Mouse (Mus musculus): ENCODE measurements around the gene Sidt2. TPM values are rescaled to one million over a fixed set of nuclear protein-coding genes. Genes with fewer than 3 reads are reported as not detected.

The Sidt2 gene
- 23.8 and 24.6 TPM in 2 replicates for polyA plus RNA-seq (2016; fragmentation: Nextera tagmentation; extraction: Ambion mirVana)

- H3K9me3 ChIP-seq = no peaks in the 10 kb centered on the region
- H3K36me3 ChIP-seq (replicated peaks) = peaks cover 22% of the 10 kb centered on the region
- H3K27ac ChIP-seq = peak within 1 kb of the TSS; percentile 90
- H3K4me1 ChIP-seq = peaks cover 47% of the 10 kb centered on the region
- no peaks in the 10 kb centered on the region for H3K27me3 ChIP-seq (ENCODE audit: poor library complexity, severe bottlenecking)
- peak within 1 kb of the TSS; percentile 71 for H3K4me3 ChIP-seq
- WGBS = under 1% methylated on average over 48 of the region's 48 CpGs
- DNase-seq (ENCODE audit: extremely low spot score, low spot score) = peak; percentile 82
Observed at GRCm38 (mm10) chr9:45955107-45955963, at the start of gene Sidt2. Gene Sidt2 (minus strand): TSS chr9:45955258.

GRCm38 (mm10) chr9:46004529-46004928 lies 49.5 kb upstream of the Sidt2 start:
- Histone ChIP-seq H3K27ac (no peak overlapping the region), H3K4me3 (no peak overlapping the region), H3K9me3 (no peaks in the 10 kb centered on the region), H3K27me3 (ENCODE audit: poor library complexity, severe bottlenecking) (no peaks in the 10 kb centered on the region), H3K4me1 (no peaks in the 10 kb centered on the region), H3K36me3 (replicated peaks) (no peaks in the 10 kb centered on the region)
- DNase-seq (ENCODE audit: extremely low spot score, low spot score) = no peak
- WGBS = 63% methylated on average over 3 of the region's 3 CpGs

DNA sequence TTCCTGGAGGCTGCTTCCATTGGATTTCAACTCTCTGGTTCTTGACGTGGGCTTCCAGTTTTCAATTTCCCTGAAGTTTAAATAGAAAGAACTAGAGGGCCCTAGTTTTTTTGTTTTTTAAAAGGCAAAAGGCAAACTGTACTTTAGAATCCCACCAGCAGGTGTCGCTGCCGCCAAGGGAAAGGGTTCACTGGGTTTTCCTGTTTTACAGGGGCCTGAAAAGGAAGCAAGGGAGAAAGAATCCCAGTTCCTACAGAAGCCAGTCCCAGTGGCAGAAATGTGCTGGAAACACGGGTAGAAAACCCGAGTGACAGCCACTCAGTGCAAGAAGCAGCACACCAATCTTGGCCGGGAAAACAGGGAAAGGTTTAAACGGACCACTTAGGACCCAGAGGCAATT lies 48.7 kb upstream of the Sidt2 start:
- no peaks in the 10 kb centered on the region for H3K9me3 ChIP-seq
- no peak overlapping the region for H3K4me3 ChIP-seq
- H3K27me3 ChIP-seq (ENCODE audit: poor library complexity, severe bottlenecking) = no peaks in the 10 kb centered on the region
- WGBS = 12% methylated on average over 7 of the region's 7 CpGs
- H3K36me3 ChIP-seq (replicated peaks) = no peaks in the 10 kb centered on the region
- no peaks in the 10 kb centered on the region for H3K4me1 ChIP-seq
- no peak overlapping the region for H3K27ac ChIP-seq
- peak; percentile 79 for DNase-seq (ENCODE audit: extremely low spot score, low spot score)

DNA sequence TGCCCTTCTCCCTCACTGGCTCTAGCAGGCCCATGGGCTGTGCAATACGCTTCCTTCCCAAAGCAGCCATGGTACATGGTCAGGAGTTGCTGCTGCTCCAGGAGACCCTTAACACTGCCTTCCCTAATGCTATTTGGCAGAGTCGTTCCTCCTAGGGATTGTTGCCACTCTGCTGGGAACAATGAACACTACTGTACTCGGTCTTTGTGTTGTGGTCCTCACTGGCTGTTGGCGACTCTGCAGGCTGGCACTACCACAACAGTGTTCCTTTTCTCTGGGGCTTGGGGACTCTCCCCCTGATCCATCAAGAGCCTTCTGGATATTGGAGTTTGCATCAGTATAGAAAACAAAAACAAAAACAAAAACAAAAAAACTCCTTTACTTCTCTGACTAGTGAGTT lies 44.0 kb upstream of the Sidt2 start:
- Histone ChIP-seq H3K4me1 (no peaks in the 10 kb centered on the region), H3K9me3 (no peaks in the 10 kb centered on the region), H3K36me3 (replicated peaks) (no peaks in the 10 kb centered on the region), H3K27ac (no peak overlapping the region), H3K4me3 (no peak overlapping the region), H3K27me3 (ENCODE audit: poor library complexity, severe bottlenecking) (no peaks in the 10 kb centered on the region)
- 83% methylated on average over 4 of the region's 4 CpGs for WGBS
- DNase-seq (ENCODE audit: extremely low spot score, low spot score) = no peak

DNA sequence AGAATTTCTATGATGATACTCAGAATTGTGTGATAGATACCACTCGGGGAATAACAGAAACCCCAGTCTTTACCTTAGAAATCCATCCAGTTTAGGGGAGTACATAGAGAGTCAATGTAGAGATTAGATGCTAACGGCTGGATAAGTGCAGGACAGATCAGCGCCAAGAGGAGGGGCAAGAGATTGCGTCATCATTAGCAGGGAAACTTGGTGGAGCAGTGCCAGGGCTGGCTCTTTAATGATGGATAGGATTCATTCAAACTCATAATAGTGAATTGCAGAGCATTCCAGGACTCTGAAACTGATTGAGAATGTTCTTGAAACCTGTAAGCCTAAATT lies 30.1 kb upstream of the Sidt2 start:
- Histone ChIP-seq H3K9me3 (no peaks in the 10 kb centered on the region), H3K27me3 (ENCODE audit: poor library complexity, severe bottlenecking) (no peaks in the 10 kb centered on the region), H3K27ac (peak overlapping the region; percentile 100), H3K4me3 (peak overlapping the region; percentile 96), H3K36me3 (replicated peaks) (peaks cover 18% of the 10 kb centered on the region), H3K4me1 (peaks cover 40% of the 10 kb centered on the region)
- DNase-seq (ENCODE audit: extremely low spot score, low spot score) = no peak
- WGBS = 3% methylated on average over 4 of the region's 4 CpGs

DNA sequence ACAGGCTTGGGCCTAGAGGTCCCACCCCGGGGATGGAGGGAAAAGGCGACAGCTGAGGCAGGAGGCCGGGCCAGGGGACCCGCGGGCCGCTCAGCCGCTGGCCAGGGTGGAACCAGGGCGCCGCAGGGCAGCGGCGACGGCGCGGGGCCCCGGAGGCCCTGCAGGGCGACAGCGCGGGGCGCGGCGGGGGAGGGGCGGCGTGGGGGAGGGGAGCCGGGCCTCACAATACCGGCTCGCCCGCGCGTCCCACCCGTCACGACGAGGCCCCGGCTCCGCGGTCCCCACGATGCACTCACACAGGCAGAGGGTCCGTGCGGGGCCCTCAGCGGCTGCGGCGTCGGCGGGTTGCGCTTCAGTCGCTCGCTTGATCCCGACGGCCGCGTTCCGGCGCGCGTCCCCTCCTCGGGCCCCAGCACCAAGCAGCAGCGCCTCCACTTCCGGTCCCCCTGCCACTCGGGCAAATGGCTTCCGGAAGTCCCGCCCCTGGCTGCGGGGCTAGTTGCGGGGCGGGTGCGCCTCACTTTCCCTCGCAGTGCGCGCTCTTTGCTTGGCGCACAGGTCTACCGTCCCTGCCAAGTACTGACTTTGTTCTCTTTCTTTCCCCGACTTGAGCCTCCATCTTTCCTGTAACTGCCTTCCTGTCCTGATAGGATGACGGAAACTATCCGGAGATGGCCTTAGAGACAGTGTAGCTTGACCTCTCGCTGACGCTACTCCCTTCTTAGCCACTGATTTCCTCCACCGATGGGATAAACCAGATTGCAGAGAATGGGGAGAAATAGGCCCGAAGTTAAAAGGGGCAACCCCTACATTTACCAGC lies 29.6 kb upstream of the Sidt2 start:
- DNase-seq (ENCODE audit: extremely low spot score, low spot score) = peak; percentile 94
- peaks cover 40% of the 10 kb centered on the region for H3K4me1 ChIP-seq
- H3K27me3 ChIP-seq (ENCODE audit: poor library complexity, severe bottlenecking) = no peaks in the 10 kb centered on the region
- H3K27ac ChIP-seq = peak overlapping the region; percentile 100
- peaks cover 18% of the 10 kb centered on the region for H3K36me3 ChIP-seq (replicated peaks)
- under 1% methylated on average over 76 of the region's 76 CpGs for WGBS
- H3K9me3 ChIP-seq = no peaks in the 10 kb centered on the region
- H3K4me3 ChIP-seq = peak overlapping the region; percentile 96

DNA sequence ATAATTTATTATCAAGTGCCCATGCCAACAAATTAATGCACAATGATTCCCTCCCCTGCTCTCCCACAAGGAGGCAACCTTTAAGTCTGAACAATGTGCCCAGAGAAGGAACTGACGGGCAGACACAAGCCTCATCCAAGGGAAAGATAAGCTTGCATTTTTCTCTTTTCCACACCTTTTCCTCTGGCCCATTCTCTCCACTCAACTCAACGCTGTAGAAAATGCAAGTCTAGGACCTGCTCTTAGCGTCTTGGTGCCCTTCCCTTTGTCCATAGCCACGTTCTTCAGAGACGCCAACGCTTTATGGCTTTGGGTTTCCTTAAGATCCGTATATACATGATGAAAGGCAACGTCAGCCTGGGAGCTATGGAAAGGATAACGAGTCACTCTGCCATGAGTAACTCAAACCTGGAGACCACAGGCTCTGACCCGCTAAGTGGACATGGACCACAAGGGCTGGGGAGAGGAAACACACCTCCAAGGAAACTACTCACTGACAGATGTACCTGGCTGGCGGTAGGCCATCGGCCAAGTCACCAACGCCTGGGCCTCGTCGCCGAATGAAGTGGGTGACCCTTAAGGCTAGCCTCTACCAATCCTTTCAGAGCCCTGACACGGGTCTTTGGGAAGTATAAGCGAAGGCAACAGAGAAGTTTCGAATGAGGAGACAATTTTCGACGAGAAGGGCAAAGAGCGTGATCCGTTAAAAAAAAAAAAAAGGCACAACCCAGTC lies 28.8 kb upstream of the Sidt2 start:
- no peaks in the 10 kb centered on the region for H3K9me3 ChIP-seq
- H3K4me1 ChIP-seq = peaks cover 40% of the 10 kb centered on the region
- peak overlapping the region; percentile 96 for H3K4me3 ChIP-seq
- DNase-seq (ENCODE audit: extremely low spot score, low spot score) = peak; percentile 30
- no peaks in the 10 kb centered on the region for H3K27me3 ChIP-seq (ENCODE audit: poor library complexity, severe bottlenecking)
- H3K27ac ChIP-seq = peak overlapping the region; percentile 100
- WGBS = 3% methylated on average over 23 of the region's 23 CpGs
- peaks cover 22% of the 10 kb centered on the region for H3K36me3 ChIP-seq (replicated peaks)

DNA sequence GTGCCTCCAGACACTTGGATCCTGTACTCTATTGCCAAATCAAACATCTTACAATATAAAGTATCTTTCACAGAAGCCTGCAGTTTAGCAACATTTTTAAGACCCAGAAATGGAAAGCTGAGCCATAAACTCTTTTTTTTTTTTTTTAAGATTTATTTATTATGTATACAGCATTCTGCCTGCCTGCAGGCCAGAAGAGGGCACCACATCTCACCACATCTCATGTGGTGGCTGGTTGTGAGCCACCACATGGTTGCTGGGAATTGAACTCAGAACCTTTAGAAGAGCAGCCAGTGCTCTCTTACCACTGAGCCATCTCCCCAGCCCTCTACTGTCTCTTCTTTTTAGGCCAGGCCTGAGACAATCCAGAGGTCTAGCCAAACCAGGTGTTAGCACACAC lies 26.3 kb upstream of the Sidt2 start:
- H3K36me3 ChIP-seq (replicated peaks) = peaks cover 48% of the 10 kb centered on the region
- DNase-seq (ENCODE audit: extremely low spot score, low spot score) = no peak
- H3K4me3 ChIP-seq = no peak overlapping the region
- no peak overlapping the region for H3K27ac ChIP-seq
- no peaks in the 10 kb centered on the region for H3K27me3 ChIP-seq (ENCODE audit: poor library complexity, severe bottlenecking)
- H3K4me1 ChIP-seq = peaks cover 40% of the 10 kb centered on the region
- no peaks in the 10 kb centered on the region for H3K9me3 ChIP-seq

DNA sequence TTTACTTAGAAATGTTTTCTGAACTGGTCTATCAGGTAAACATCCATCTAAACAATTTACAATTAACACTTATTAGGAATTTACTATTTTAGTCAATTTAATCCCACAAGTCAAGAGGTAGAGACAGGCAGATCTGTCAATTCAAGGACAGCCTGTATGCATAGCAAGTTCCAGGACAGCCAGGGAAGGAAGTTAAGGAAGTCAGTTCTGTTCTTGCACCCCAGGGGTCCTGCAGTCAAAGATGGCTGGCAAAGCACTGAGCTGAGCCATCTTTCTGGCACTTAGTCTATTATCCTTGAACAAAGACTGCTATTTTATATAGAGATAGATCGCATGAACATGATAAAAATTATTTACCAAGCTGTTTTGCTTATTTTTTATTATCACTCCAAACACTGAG lies 25.6 kb upstream of the Sidt2 start:
- WGBS = 90% methylated on average over 1 of the region's 1 CpGs
- Histone ChIP-seq H3K27me3 (ENCODE audit: poor library complexity, severe bottlenecking) (no peaks in the 10 kb centered on the region), H3K36me3 (replicated peaks) (peaks cover 55% of the 10 kb centered on the region), H3K9me3 (no peaks in the 10 kb centered on the region), H3K4me1 (peaks cover 37% of the 10 kb centered on the region), H3K4me3 (no peak overlapping the region), H3K27ac (no peak overlapping the region)
- no peak for DNase-seq (ENCODE audit: extremely low spot score, low spot score)

DNA sequence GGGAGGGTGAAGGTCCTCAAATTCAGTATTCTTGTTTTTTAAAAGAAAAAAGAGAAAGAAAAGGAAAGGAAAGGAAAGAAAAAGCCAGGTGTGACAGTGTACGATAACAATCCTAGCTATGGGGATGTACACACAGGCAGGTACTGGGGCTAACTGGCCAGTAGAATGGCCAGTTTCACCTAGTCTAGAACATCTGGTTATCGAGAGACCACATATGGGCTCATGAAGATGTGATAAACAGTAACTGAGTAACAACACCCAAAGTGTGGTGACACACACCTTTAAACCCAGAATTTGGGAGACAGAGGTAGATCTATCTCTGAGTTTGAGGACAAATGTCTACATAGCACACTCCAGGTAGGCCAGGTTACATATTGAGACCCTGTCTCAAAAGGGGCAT lies 24.7 kb upstream of the Sidt2 start:
- Histone ChIP-seq H3K9me3 (no peaks in the 10 kb centered on the region), H3K4me3 (no peak overlapping the region), H3K4me1 (peaks cover 30% of the 10 kb centered on the region), H3K27ac (no peak overlapping the region), H3K27me3 (ENCODE audit: poor library complexity, severe bottlenecking) (no peaks in the 10 kb centered on the region), H3K36me3 (replicated peaks) (peaks cover 63% of the 10 kb centered on the region)
- WGBS = 91% methylated on average over 2 of the region's 2 CpGs
- no peak for DNase-seq (ENCODE audit: extremely low spot score, low spot score)

- Histone ChIP-seq H3K4me1 (peaks cover 11% of the 10 kb centered on the region), H3K9me3 (no peaks in the 10 kb centered on the region), H3K27ac (no peak overlapping the region), H3K4me3 (no peak overlapping the region), H3K36me3 (replicated peaks) (peaks cover 79% of the 10 kb centered on the region), H3K27me3 (ENCODE audit: poor library complexity, severe bottlenecking) (no peaks in the 10 kb centered on the region)
- DNase-seq (ENCODE audit: extremely low spot score, low spot score) = no peak
- 92% methylated on average over 2 of the region's 2 CpGs for WGBS
Observed at GRCm38 (mm10) chr9:45976884-45977283, 21.8 kb upstream of the Sidt2 start.

GRCm38 (mm10) chr9:45963577-45963976 lies 8.5 kb upstream of the Sidt2 start:
- Histone ChIP-seq H3K27me3 (ENCODE audit: poor library complexity, severe bottlenecking) (no peaks in the 10 kb centered on the region), H3K4me3 (no peak overlapping the region), H3K36me3 (replicated peaks) (peaks cover 89% of the 10 kb centered on the region), H3K27ac (no peak overlapping the region), H3K9me3 (no peaks in the 10 kb centered on the region), H3K4me1 (0 out of 2 replicates have a peak, but pooled peaks cover 4% of the 10 kb centered on the region)
- WGBS = 94% methylated on average over 6 of the region's 6 CpGs
- no peak for DNase-seq (ENCODE audit: extremely low spot score, low spot score)
